Mouse (Mus musculus) urinary bladder, adult 2 months (tissue): ENCODE measurements around the gene Bdh1. TPM values are rescaled to one million over a fixed set of nuclear protein-coding genes. Genes with fewer than 3 reads are reported as not detected.

Experiments
- DNase-seq: peaks from one replicate; pipeline ENCODE4 v3.0.0; 2022; ENCODE audit warnings: low spot score
- polyA plus RNA-seq: library from polyadenylated mRNA; depleted of rRNA; stranded (reverse); fragments of >200 nt; gene quantifications from 2 replicates; pipeline ENCODE4 v1.2.3, GENCODE M21; 2012

Gene Bdh1
- polyA plus RNA-seq, 1 experiment: 177 TPM

- DNase-seq: peak; percentile 44
Measured at GRCm38 (mm10) chr16:31428675-31429470, 6.8 kb downstream of the Bdh1 start.

- DNase-seq: peak; percentile 82
Measured at GRCm38 (mm10) chr16:31429471-31430155, 7.5 kb downstream of the Bdh1 start.

GRCm38 (mm10) chr16:31433466-31434110, 11.5 kb downstream of the Bdh1 start:
- no peak for DNase-seq

GRCm38 (mm10) chr16:31435146-31435545, 13.1 kb downstream of the Bdh1 start:
- DNase-seq: no peak

GRCm38 (mm10) chr16:31436085-31436484, 14.0 kb downstream of the Bdh1 start:
- no peak for DNase-seq

DNA sequence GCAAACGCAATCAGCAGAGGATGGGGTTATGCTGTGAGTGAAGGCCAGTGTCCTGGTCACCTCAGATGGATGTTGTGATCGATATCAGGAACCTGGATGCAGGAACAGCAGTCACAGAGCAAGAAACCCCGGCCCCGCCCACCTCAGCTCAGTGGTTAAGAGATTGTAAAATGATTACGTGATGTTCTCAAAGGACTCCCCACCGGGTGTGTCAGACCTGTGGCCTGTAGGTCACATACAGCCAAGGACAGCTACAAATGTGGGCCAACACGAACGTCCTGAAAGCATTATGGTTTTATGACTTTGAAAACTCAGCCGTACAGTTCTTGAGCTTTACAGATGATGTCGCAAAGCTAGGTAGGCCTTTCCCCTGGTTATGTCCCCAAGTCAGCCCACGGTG, 15.3 kb downstream of the Bdh1 start:
- no peak for DNase-seq

DNA sequence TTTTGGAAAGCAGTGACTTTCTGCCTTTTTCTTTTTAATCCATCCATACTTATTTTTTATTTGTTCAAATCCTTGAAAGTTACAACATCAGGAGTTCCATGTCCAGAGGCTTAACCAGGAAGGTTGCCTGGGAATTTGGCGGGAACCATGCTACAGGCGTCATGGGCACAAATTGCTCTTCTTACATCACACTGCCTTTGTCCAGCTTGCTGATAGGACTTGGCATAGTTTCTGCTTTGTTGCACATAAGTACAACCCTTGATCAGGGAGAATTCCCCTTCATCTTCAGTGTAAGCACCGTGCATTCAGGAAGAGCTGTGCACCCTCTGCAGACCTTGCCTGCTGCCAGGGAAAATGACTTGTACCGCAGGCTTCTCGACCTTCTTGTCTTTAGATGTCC, 17.4 kb downstream of the Bdh1 start:
- no peak for DNase-seq

- no peak for DNase-seq
Measured at GRCm38 (mm10) chr16:31440046-31440445, 18.0 kb downstream of the Bdh1 start.

- DNase-seq: no peak
Measured at GRCm38 (mm10) chr16:31444521-31444920, 22.4 kb downstream of the Bdh1 start.

DNA sequence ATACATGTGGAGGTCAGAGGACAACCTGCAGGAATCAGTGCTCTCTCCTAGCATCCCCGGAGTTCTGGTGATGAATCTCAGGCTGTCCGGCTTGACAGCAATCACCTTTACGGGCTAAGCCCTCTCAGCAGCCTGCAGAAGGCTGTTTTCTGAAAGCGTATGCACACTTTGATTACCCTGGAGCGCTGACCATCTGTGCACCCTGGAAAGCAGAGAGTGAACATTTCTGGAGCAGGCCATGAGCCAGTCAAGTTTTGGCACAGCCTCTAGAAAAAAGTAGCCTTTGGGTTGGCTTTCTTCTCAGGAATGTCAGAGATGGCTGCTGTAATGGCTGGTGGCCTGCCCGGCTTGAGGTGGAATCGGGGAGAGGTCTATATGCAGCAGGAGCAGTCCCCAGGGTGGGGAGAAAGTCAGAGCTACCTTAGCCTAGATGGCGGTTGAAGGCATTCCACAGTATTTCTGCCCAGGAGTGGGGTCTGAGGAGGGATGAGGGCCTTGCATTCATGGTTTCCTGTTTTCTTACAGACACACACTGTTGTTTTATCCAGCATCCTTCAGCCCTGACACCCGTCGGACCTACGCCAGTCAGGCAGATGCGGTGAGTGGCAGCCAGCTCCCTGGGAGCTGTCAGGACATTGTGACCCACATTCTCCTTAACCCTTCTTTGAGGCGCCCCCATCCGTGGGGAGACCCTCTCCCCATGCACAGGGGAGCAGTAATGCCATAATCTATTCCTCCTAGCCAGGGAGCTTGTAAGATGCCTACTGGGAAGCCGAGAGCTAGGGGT, 24.2 kb downstream of the Bdh1 start:
- no peak for DNase-seq

GRCm38 (mm10) chr16:31449973-31450372, 27.9 kb downstream of the Bdh1 start:
- DNase-seq: no peak

DNA sequence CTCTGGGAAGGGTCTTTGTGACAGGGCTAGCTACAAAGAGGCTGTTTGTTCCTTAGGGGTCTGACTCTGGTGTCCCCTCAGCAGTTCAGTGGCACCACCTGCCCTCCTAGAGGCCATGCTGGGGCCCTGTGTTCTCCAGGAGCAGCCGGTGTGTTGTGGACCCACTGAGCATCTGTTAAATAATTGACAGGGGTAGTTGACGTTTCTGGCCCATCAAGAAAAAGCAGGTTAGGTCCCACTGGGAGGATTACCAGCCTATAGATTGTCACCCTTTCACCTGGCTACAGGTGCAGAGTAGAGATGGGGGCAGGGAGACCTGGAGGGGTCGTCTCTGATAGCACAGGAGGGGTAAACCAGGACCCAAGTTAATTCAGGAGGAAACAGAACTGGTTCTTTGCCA, 29.2 kb downstream of the Bdh1 start:
- DNase-seq: no peak

DNA sequence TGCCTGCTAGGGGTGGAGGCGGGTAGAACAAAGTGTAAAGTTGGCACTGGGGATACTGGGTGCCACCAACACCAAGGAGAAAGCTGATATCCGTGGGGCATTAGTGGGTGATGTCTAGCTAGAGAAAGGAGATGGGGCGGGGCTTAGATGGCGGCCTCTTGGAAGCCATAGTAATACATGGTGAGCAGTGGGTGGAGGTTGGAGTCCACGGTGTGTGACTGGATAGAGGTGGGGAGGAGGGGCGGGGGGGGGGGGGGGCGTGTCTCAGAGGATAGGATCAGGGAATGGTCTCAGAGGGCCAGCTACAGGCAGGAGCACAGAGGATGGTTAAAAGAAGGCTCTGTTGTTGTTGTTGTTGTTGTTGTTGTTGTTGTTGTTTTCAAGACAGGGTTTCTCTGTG, 30.4 kb downstream of the Bdh1 start:
- DNase-seq: no peak

GRCm38 (mm10) chr16:31454013-31454412, 31.9 kb downstream of the Bdh1 start:
- DNase-seq: no peak

DNA sequence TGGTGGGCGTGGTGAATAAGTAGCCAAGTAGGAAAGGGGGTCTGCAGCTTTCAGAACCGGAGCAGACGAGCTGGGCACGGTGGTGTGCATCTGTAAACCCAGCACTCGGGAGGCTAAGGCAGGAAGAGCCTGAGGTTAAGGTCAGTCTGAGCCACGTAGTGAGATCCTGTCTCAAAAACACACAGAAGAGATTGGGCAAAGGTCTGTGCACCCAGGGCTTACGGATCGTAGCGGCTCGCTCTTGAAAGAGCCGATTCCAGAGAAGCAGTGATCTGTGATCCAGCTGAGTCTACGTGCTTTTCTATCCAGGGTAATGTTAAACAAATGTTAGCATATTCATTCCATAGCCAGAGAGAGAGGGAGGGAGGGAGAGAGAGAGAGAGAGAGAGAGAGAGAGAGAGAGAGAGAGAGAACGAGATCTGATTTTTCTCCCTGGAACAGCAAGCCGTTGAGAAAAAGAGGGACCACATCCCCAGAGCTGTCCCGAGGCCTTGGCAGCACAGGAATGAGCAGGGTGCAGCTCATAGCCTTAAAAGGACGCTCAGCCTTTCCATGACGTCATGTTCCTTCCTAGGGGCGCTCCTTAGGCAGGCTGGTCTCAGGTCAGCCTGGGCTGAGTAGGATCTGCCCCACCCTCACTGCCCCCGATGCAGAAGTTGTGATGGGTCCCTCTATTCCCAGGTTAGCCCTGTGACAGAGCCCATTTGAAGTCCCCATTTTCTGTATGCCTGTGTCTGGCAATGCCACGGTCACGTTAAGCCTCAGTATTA, 33.4 kb downstream of the Bdh1 start:
- no peak for DNase-seq

- DNase-seq: peak; percentile 72
Measured at GRCm38 (mm10) chr16:31458229-31458918, 36.3 kb downstream of the Bdh1 start.

- DNase-seq: peak; percentile 56
Measured at GRCm38 (mm10) chr16:31459968-31460461, 37.9 kb downstream of the Bdh1 start.

DNA sequence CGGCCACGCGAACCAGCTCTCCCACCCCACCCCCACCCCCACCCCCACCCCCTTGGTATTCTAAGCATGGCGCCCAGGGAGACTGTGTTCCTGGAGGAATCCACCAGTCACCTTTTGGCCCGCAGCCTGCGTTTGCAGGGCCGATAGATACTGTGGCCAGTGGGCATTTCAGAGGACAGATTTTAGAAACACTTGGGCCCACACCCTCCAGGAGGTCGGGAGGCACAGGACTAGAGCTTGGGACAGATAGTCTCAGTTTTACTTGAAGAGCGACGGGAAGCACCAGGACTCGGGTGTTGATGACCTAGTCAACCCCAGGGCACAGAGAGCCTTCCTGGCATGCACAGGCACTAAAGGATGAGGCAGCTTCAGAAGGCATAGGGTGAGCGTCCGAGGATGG, 38.4 kb downstream of the Bdh1 start:
- DNase-seq: no peak

GRCm38 (mm10) chr16:31461046-31461445, 39.0 kb downstream of the Bdh1 start:
- DNase-seq: no peak

GRCm38 (mm10) chr16:31462113-31462687, 40.1 kb downstream of the Bdh1 start:
- DNase-seq: no peak
